Mouse (Mus musculus): ENCODE data around the gene Fam3b. TPM values are rescaled to one million over a fixed set of nuclear protein-coding genes. Genes with fewer than 3 reads are reported as not detected.

Gene Fam3b
- not detected for total RNA-seq (2021)
- long read RNA-seq = 0 reads

DNA sequence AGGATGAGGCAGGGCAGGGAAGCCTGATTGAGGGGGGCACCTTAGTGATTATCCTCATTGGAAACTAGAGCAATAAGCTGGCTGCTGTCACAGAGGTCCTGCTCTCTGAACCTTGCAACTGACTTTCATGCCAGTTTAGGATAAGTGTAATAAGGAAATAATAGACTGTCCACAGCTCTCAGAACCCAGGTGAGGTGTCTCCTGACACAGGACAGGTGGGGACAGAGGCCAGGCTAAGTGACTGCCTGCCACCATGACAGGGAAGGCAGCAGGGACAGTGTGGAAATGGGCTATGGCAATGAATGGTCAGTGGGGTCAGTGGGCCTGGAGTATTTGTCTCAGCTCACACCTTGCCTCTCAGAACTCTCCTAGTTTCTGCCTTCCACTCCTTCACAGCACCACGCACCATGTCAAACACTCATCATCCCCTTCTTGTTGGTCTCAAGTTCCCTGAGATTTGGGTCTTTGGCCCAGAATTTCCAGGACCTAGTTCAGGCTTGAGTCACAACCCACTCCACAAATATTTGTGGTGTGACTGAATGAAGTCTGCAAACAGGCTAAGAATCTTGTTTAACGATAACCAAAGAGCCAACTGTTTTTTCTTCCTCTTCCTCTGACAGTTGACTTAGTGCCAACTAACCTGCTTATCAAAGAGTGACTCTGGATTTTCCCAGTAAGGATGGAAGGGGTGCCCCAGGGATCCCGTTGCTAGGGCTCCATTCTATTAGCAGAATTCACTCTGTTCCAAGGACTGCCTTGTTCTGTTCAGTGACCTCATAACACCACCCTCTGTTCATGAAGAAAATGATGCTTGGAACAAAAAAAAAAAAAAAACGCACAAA lies at the start of gene Fam3b:
Fam3b (minus strand) TSS at position 718 of the 842 bp plus-strand sequence.
- DNase-seq (ENCODE audit: low spot score in 2 of 2) = no peak

DNA sequence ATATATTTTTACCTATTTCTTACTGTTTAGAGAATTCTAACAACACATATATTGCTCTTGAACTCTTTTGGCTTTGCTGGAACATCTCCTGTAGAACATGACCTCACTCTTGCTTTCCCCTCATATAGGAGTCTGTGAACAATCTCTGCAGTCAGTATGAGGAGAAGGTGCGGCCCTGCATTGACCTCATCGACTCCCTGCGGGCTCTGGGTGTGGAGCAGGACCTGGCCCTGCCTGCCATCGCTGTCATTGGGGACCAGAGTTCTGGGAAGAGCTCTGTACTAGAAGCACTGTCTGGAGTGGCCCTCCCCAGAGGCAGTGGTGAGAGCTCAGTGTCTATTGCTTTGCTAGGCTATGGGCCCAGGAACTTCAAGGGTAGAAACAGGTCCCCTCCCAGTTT lies 29.7 kb upstream of the Fam3b start:
- DNase-seq (ENCODE audit: low spot score in 2 of 2) = no peak

- no peak for DNase-seq (ENCODE audit: low spot score in 2 of 2)
Observed at GRCm38 (mm10) chr16:97536859-97537258, 22.2 kb upstream of the Fam3b start.

DNA sequence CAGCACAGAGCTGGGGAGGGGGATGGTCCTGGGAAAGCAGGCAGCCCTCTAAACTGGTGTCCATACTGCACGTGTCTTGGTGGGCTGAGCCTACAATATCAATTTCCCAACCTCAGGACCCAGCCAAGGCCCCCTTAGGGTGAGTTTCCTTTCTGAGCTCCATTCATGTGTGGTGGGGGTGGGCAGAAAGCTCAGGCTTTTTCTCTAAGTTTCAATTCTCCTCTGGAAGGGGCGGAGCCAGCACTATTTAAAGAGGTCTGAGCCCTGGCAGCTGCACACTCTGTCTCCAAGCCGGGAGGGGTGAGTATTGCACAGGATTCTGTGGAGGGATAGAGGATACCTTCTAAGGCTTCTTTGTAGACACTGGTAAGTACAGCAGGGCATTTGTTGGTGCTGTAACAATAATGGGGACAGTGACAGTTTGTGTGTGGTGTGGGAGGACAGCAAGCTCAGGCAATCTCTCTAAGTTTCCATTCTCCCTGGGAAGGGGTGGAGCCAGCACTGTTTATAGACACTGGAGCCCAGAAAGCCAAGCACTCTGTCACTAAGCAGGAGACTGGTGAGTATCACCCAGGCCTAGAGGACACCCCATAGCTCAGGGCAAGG lies 21.3 kb upstream of the Fam3b start:
- DNase-seq (ENCODE audit: low spot score in 2 of 2) = peak; percentile 3 to 32

GRCm38 (mm10) chr16:97534876-97535461 lies 20.4 kb upstream of the Fam3b start:
- DNase-seq (ENCODE audit: low spot score in 2 of 2) = peak; percentile 3 to 30

GRCm38 (mm10) chr16:97534448-97534847 lies 19.8 kb upstream of the Fam3b start:
- DNase-seq (ENCODE audit: low spot score in 2 of 2) = peak in 1 of 2 experiments; percentile 1

DNA sequence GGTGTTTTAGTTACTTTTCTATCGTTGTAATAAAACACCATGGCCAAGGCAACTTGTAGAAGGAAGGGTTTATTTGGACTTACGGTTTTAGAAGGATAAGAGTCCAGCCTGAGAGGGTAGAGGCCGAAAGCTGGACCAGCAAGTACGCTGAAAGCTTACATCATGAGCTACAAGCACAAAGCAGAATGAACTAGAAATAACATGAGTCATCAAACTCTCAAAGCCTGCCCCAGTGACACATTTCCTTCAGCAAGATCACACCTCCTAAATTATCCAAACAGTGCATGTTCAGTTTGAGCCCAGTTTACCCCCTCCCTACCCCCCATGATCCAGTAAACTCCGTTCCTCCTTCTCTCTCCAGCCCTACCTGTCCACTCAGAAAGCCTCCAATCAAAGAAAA lies 19.1 kb upstream of the Fam3b start:
- no peak for DNase-seq (ENCODE audit: low spot score in 2 of 2)

DNA sequence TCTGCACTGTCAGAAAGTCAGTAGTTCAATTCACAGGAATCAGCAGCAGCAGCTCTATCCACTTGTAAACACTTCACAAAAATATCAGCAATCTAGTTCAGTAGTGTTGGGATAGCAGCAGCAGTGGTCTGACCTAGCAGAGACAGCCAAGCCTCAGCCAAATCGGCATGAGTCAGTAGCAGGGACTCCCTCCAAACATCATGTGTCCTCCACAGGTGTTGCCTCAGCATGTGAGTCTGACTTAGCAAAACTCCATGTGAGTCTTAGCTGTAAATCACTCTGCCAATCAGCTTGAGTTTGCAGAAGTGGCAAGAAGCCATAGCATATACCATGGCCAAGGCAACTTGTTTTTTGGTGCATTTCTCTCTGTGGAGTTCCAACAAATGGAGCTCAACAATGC lies 18.5 kb upstream of the Fam3b start:
- DNase-seq (ENCODE audit: low spot score in 2 of 2) = no peak

GRCm38 (mm10) chr16:97529241-97529640 lies 14.6 kb upstream of the Fam3b start:
- no peak for DNase-seq (ENCODE audit: low spot score in 2 of 2)

- peak; percentile 9 to 76 for DNase-seq (ENCODE audit: low spot score in 2 of 2)
Observed at GRCm38 (mm10) chr16:97523024-97523423, 8.4 kb upstream of the Fam3b start.

DNA sequence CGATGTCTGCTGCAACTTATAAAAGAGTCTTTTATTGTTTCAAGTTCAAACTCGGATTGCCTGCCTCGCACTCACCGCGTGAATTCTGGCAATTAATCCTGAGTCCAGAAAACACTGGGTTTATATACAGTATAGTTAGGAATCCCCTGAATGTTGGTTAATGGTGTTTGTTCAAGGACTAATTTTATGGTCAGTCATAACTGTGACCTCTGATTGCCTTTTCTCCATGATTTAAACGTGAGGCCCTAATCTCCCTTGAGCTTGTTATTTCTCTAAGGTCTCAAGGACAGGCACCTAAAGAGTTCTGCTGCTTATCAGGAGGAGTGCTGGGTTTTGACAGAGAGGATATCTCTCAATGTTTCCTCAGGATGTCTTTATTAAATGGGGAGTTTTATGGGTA lies 7.4 kb upstream of the Fam3b start:
- no peak for DNase-seq (ENCODE audit: low spot score in 2 of 2)

GRCm38 (mm10) chr16:97516341-97516740 lies 1.7 kb upstream of the Fam3b start:
- no peak for DNase-seq (ENCODE audit: low spot score in 2 of 2)

- DNase-seq (ENCODE audit: low spot score in 2 of 2) = no peak
Observed at GRCm38 (mm10) chr16:97512347-97512751, 2.3 kb downstream of the Fam3b start.

- no peak for DNase-seq (ENCODE audit: low spot score in 2 of 2)
Observed at GRCm38 (mm10) chr16:97511495-97511894, 3.1 kb downstream of the Fam3b start.

DNA sequence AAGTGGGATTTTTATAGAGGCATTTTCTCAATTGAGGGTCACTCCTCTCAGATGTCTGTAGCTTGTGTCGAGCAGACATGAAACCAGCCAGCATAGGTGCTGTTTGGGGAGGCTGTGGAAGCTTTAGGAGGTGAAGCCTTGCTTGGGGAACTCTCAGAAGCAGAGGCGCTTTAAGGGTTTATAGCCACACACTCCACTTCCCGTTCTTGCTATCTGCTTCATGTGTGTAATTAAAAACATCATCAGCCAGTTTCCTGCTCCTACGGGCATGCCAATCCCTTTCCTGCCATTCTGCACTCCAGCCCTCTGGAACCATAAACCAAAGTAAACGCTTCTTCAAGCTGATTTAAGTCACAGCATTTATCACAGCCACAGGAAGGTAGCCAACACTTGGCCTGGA lies 3.8 kb downstream of the Fam3b start:
- DNase-seq (ENCODE audit: low spot score in 2 of 2) = no peak

- DNase-seq (ENCODE audit: low spot score in 2 of 2) = no peak
Observed at GRCm38 (mm10) chr16:97507783-97508182, 6.8 kb downstream of the Fam3b start.

GRCm38 (mm10) chr16:97504793-97505192 lies 9.8 kb downstream of the Fam3b start:
- no peak for DNase-seq (ENCODE audit: low spot score in 2 of 2)

DNA sequence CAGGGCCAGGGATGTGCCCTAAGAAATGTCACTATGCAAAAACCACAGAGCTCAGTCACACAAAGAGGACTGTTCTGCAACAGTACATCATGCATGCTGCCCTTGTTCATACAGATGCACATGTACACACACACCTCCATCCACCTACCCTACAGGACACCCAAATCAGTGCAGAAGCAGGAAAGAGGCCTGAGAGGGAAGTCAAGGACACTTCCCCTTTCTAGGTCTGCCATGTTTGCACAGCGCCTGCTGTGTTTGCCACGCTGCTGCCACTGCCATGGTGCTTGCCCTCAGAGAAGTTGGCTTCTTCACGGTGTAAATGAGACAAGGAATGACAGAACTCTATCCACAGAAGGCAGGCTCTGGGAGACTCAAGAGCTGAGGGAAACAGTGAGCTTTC lies 10.8 kb downstream of the Fam3b start:
- no peak for DNase-seq (ENCODE audit: low spot score in 2 of 2)

DNA sequence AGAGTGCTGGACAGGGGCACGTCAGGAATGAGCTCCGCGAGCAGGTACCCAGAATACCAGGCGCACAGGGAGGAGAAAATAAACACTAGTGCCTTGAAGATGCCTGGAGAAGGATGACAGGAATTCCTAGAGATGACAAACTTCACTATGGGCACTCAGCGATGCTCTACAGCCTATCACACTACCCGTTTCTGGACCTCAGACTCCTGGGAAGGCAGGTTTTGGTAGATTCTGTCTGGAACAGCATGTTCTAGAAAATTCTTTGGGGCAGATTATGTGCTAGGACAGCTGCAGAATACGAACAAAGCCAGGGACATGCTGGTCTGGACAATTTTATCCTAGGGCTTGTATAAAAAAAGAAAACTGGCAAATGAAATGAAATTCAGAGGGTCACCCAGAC lies 13.7 kb downstream of the Fam3b start:
- DNase-seq (ENCODE audit: low spot score in 2 of 2) = no peak

DNA sequence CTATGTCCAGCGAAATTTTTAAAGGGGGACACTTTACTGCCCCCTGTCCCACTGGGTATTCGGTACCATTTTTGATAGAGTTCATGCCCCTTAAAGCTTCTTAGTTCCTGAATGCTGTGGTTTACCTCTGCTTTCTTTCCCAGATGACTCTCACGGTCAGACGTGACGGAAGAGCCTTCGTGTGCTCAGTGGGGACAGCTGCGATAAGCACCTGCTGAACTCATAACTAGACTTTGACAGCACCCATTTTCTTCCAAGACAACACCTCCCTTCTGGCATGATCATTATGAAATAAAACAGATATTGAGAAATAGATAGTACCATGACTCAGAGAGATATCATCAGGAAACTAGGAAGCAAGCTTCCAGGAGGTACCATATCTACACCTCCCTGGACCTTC lies 15.2 kb downstream of the Fam3b start:
- DNase-seq (ENCODE audit: low spot score in 2 of 2) = no peak

DNA sequence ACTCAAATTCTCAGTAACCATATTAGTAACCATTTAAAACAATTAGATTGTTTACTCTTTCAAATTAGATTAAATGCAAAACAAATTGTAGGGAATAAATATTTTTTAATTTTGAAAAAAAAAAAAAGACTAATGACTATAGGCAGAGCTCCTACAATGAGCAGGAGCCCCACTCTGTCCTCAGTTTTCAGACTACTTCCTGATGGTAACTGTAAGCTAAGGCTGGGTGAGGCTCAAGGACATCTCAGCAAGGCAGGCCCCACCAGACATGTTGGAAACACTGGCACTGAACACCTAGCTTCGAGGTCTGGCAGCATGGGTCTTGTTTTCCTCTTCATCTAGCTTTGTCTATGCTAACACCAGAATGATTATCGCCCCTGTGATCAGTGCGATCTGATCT lies 16.5 kb downstream of the Fam3b start:
- no peak for DNase-seq (ENCODE audit: low spot score in 2 of 2)

DNA sequence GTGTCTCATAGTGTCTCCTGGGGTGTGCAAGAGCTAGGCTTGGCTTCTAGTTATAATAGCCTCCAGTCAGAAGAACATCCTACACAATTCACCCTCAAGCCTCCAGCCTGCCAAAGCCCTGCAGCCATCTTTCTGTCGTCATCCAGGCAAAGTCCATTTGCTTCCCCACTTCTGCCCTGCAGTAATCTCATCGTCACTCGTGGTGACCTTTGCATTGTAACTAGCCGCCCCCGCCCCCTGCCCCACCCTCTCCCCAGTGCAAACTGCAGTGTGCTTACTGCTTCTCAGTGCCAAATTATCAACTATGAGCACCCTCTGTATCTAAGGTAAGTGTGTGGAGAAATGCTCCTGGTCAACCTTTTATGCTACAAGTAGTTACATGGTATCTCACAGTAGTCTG lies 16.9 kb downstream of the Fam3b start:
- DNase-seq (ENCODE audit: low spot score in 2 of 2) = no peak

Measured in layer of hippocampus, adult 18-20 months (tissue).